Mouse (Mus musculus): ENCODE results near the gene Srrm3. TPM values are rescaled to one million over a fixed set of nuclear protein-coding genes. Genes with fewer than 3 reads are reported as not detected.

Gene Srrm3
- polyA plus RNA-seq, 1 experiment from 2014 or later: 0.19 TPM

DNA sequence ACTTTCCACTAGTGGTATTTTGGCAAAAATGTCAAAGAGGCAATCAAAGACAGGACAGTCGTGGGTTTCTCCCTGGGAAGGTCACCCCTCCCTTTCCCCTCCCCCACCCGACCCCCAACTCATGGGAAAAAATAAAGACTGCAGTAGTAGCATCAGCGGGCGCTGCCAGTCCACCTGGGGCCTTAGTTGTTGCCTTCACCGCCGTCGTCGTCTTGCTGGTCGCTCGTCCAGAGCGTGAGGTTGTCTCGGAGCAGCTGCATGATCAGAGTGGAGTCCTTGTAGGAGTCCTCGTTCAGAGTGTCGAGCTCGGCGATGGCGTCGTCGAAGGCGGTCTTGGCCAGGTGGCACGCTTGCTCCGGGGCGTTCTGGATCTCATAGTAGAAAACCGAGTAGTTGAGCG lies 104.1 kb downstream of the Srrm3 start:
- Histone ChIP-seq H3K4me3 (no peak overlapping the region), H3K36me3 (peaks cover 85% of the 10 kb centered on the region), H3K27me3 (no peaks in the 10 kb centered on the region), H3K4me2 (replicated peaks) (no peak overlapping the region), H3K27ac (no peak overlapping the region), H3K9me3 (no peaks in the 10 kb centered on the region), H3K9ac (no peak overlapping the region), H3K4me1 (peaks cover 3% of the 10 kb centered on the region; the same call in 1 of the 2 replicates)
- 90% methylated on average over 25 of the region's 25 CpGs for WGBS
- ATAC-seq (ENCODE audit: low FRiP score, low read depth): no peak

DNA sequence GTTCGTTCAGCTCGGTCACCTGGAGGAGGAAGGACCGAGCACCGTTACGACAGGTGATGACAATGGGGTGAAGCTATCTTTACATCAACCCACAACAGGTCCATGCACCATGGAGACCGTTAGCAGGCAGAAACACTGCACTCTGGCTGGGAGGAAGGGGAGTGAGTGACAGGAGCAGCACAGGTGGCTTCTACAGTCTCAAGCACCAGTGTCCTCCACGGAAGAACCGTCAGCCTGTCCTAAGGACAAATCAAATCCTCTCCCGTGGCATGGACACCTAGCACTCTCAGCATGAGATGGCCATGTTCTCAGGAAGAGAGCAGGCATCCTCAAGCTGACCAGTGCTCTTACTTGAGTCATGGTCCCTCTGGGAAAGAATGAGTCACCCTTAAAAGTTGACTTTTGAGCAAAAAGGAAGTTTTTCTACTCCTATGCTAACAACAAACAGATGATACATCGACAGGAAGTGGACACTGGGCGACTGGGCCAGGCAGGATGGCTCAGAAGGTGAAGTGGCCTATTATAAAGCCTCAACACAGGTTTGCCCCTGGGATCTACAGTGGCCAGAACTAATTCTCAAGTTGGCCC lies 105.0 kb downstream of the Srrm3 start:
- Histone ChIP-seq H3K27ac (no peak overlapping the region), H3K9ac (no peak overlapping the region), H3K4me1 (no peaks in the 10 kb centered on the region; the same call in 1 of the 2 replicates), H3K36me3 (peaks cover 90% of the 10 kb centered on the region), H3K4me3 (no peak overlapping the region), H3K9me3 (no peaks in the 10 kb centered on the region), H3K4me2 (replicated peaks) (no peak overlapping the region), H3K27me3 (no peaks in the 10 kb centered on the region)
- no peak for ATAC-seq (ENCODE audit: low FRiP score, low read depth)
- WGBS: 87% methylated on average over 11 of the region's 11 CpGs

DNA sequence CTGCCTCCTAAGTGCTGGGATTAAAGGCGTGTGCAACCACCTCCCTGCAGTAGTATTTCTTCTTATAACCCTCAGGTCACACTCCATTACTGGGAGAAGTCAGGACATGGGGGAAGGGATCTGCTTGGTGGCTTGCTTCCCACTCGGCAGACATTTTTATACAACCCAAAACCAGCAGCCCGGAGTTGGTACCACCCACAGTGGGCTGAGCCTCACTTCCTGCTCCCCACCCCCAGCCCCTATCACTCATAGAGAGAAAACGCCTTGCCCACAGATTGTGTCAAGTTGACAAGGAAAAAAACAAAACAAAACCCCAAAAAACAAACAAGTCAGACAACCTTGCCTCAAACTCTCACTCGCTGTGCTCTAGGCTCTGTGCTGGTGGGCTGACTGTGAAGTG lies 106.5 kb downstream of the Srrm3 start:
- 84% methylated on average over 5 of the region's 5 CpGs for WGBS
- H3K27me3 ChIP-seq: no peaks in the 10 kb centered on the region
- no peak overlapping the region for H3K9ac ChIP-seq
- H3K36me3 ChIP-seq: peaks cover 90% of the 10 kb centered on the region
- no peak overlapping the region for H3K4me2 ChIP-seq (replicated peaks)
- no peaks in the 10 kb centered on the region for H3K9me3 ChIP-seq
- no peaks in the 10 kb centered on the region; the same call in 1 of the 2 replicates for H3K4me1 ChIP-seq
- no peak overlapping the region for H3K27ac ChIP-seq
- ATAC-seq (ENCODE audit: low FRiP score, low read depth): no peak
- H3K4me3 ChIP-seq: no peak overlapping the region

DNA sequence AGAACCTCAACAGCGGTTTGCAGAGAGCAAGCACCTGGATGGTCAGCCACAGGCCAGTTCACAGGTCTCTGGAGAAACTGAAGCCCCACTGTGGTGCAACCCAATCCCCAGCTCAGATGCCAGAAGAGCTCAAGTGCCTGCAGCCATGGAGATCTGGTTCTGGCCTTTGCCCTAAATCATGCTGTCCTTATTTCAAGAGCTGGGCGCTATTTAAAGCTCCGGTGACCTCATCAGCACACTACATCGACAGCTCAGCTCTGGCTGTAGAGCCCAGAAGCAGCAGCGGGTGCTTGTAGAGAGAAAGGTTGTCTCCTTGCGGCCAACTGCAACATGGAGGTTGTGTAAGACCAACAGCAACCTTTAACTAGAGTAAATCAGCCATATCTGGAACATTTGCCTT lies 107.5 kb downstream of the Srrm3 start:
- Histone ChIP-seq H3K9me3 (no peaks in the 10 kb centered on the region), H3K4me1 (no peaks in the 10 kb centered on the region; the same call in 1 of the 2 replicates), H3K27me3 (no peaks in the 10 kb centered on the region), H3K4me2 (replicated peaks) (no peak overlapping the region), H3K4me3 (no peak overlapping the region), H3K27ac (no peak overlapping the region), H3K9ac (no peak overlapping the region), H3K36me3 (peaks cover 92% of the 10 kb centered on the region)
- no peak for ATAC-seq (ENCODE audit: low FRiP score, low read depth)
- WGBS: 90% methylated on average over 6 of the region's 6 CpGs

DNA sequence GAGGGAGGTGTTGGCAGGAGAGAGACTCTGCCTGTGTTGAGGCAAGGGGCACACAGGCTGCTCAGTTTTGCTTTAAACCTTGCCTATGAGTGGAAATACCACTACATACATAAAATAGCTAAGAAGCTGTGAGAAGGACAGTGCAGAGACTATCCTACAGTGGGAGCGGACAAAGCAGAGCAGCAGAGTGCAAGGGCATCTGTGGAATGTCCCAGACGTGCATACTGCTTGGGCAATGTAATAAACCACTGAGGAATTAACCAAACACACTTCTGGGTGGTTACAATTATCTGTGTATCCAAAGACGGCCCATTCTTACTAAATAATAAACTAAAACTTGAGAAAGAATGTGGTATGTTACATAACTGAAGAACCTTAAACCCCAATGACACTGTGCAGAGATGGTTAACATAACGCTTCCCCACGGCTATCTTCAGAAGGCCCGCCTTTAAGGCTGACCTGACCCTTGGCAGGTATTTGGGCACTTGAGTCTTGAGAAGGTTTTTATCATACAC lies 109.4 kb downstream of the Srrm3 start:
- Histone ChIP-seq H3K4me1 (no peaks in the 10 kb centered on the region; the same call in 1 of the 2 replicates), H3K36me3 (peaks cover 92% of the 10 kb centered on the region), H3K4me2 (replicated peaks) (no peak overlapping the region), H3K4me3 (no peak overlapping the region), H3K27me3 (no peaks in the 10 kb centered on the region), H3K9me3 (no peaks in the 10 kb centered on the region), H3K27ac (no peak overlapping the region), H3K9ac (no peak overlapping the region)
- ATAC-seq (ENCODE audit: low FRiP score, low read depth): no peak
- WGBS: 82% methylated on average over 6 of the region's 6 CpGs

DNA sequence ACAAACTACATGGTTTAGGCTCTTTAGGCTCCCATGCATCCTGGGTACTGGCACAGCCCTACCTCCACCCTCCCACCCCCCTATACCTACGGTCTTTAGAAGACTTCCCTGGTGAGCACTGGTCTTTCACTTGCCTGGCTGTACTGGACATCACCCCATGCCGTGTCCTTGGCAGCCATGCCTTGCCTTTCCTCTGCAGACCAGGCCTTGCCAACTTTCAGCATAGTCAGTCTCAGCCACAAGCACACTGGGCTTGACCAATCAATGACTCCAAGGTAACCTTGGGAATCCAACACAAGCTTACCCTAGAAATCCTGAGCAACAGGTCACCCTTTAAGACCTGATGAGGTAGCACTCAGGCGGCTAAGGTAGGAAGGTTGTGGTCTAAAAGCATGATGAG lies 109.9 kb downstream of the Srrm3 start:
- Histone ChIP-seq H3K4me1 (no peaks in the 10 kb centered on the region; the same call in 1 of the 2 replicates), H3K9me3 (no peaks in the 10 kb centered on the region), H3K27ac (no peak overlapping the region), H3K4me3 (no peak overlapping the region), H3K9ac (no peak overlapping the region; the same call in 1 of the 2 replicates), H3K4me2 (replicated peaks) (no peak overlapping the region), H3K27me3 (no peaks in the 10 kb centered on the region), H3K36me3 (peaks cover 92% of the 10 kb centered on the region)
- WGBS: 97% methylated on average over 3 of the region's 3 CpGs
- no peak for ATAC-seq (ENCODE audit: low FRiP score, low read depth)

DNA sequence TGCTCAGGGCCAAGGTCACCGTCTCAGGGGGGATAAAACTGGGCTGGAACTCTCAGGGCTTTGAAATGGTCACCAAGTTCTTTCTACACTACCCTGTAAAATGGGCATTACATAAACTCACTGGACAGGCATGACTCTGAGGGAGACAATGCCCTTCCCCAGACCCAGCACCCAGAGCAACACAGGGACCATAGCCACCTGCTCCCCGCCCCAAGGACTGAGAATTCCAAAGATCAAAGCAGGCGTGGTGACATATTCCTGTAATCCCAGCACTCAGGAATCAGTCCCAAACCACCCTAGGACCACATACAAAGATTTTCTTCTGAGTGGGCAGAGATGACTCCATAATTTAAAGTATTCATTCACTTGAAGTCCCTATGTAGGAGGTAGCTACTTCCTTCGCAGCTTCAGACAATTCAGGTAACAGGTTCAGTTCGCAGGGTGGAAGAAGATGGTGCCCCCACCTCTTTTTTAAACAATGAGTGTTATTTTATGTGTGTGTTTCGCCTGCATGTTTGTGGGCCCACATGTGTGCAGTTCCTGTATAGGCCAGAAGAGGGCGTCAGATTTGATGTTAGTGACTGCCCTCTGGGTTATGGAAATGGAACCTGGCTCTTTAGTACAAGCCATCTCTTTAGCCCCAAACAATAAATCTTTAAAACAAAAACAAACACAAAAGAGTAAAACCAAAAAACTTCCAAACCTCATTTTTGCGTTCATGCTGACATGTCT lies 110.8 kb downstream of the Srrm3 start:
- H3K4me2 ChIP-seq (replicated peaks): no peak overlapping the region
- no peaks in the 10 kb centered on the region; the same call in 1 of the 2 replicates for H3K4me1 ChIP-seq
- H3K9me3 ChIP-seq: no peaks in the 10 kb centered on the region
- no peaks in the 10 kb centered on the region for H3K27me3 ChIP-seq
- H3K27ac ChIP-seq: no peak overlapping the region
- H3K4me3 ChIP-seq: no peak overlapping the region
- no peak for ATAC-seq (ENCODE audit: low FRiP score, low read depth)
- WGBS: 94% methylated on average over 8 of the region's 8 CpGs
- peaks cover 94% of the 10 kb centered on the region for H3K36me3 ChIP-seq
- no peak overlapping the region for H3K9ac ChIP-seq

DNA sequence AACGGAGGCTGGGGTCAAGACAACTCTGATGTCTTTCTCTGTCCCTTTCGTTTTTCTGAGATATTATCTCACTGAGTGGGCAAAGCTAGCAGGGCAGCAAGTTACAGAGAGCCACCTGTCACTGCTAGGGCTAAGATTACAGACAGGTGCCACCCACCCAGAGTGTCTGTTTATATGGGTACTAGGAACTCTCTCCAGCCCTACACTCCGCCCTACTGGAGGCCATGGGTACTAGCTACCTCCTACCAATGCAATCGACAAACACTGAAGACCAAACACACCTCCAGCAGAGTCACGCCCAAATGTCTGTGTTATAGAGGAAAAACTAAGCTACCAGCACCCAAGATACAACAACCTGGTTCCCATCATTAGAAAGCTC lies 111.4 kb downstream of the Srrm3 start:
- Histone ChIP-seq H3K27ac (no peak overlapping the region), H3K36me3 (peaks cover 95% of the 10 kb centered on the region), H3K9me3 (no peaks in the 10 kb centered on the region), H3K9ac (no peak overlapping the region), H3K4me1 (no peaks in the 10 kb centered on the region; the same call in 1 of the 2 replicates), H3K27me3 (no peaks in the 10 kb centered on the region), H3K4me2 (replicated peaks) (no peak overlapping the region), H3K4me3 (no peak overlapping the region)
- WGBS: 93% methylated on average over 5 of the region's 5 CpGs
- no peak for ATAC-seq (ENCODE audit: low FRiP score, low read depth)

DNA sequence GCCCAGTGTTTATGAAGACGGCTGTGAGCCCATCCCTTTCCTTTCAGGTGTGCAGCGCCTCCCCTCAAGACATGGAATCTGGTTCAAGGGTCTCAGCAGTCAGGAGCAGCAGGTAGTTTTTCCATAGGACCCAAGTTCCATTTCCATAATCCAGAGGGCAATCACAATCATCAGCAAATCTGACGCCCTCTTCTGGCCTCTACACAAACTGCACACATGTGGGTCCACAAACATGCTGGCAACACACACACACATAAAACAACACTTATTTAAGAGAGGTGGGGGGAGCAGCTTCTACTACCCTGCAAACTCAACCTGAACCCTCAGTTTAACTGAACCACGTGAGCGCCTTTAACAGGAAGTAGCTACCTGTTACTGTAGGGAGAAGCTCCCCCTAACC lies 111.9 kb downstream of the Srrm3 start:
- H3K4me1 ChIP-seq: no peaks in the 10 kb centered on the region; the same call in 1 of the 2 replicates
- 94% methylated on average over 5 of the region's 5 CpGs for WGBS
- H3K4me2 ChIP-seq (replicated peaks): no peak overlapping the region
- no peak for ATAC-seq (ENCODE audit: low FRiP score, low read depth)
- H3K36me3 ChIP-seq: peaks cover 94% of the 10 kb centered on the region
- H3K9ac ChIP-seq: no peak overlapping the region
- no peak overlapping the region for H3K4me3 ChIP-seq
- H3K27me3 ChIP-seq: no peaks in the 10 kb centered on the region
- no peaks in the 10 kb centered on the region for H3K9me3 ChIP-seq
- H3K27ac ChIP-seq: no peak overlapping the region

DNA sequence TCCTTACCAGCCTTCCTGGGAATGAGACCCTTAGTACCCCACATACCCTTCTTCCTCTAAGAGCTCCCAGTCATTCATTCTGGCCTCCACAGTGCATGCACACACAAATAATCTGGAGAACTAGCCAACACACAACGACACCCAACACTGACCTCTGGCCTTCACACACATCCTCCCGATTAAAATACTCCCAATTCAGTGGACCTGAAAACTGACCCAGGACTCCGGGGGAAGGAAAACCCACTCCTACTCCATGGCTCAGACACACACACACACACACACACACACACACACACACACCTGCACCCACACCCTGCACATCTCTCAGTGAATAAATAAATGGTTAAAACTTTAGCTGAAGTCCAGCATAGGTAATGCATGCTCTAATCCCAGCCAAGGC lies 113.2 kb downstream of the Srrm3 start:
- 87% methylated on average over 3 of the region's 3 CpGs for WGBS
- Histone ChIP-seq H3K9me3 (no peaks in the 10 kb centered on the region), H3K9ac (no peak overlapping the region), H3K27ac (no peak overlapping the region), H3K36me3 (peaks cover 87% of the 10 kb centered on the region), H3K4me1 (no peaks in the 10 kb centered on the region), H3K4me2 (replicated peaks) (no peak overlapping the region), H3K27me3 (no peaks in the 10 kb centered on the region), H3K4me3 (no peak overlapping the region)
- no peak for ATAC-seq (ENCODE audit: low FRiP score, low read depth)

DNA sequence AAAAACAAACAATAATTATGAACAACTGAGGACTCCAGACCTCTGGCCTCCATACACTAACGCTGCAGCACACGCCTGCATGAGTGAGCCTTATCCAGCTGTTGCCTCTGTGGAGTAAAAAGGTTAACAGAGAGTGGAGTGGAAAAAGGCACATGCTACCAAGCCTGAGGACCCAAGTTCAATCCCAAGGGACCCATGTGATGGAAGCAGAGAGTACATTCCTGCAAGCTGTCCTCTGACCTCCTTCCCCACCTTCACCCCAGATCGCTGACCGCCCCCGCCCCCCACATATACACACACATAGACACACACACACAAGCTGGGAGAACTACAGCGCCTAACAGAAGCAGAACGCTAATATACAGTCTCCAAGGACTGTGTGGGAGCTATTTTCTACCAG lies 117.2 kb downstream of the Srrm3 start:
- H3K4me3 ChIP-seq: no peak overlapping the region
- H3K27ac ChIP-seq: no peak overlapping the region
- no peak overlapping the region for H3K9ac ChIP-seq
- no peaks in the 10 kb centered on the region for H3K27me3 ChIP-seq
- peaks cover 88% of the 10 kb centered on the region for H3K36me3 ChIP-seq
- no peaks in the 10 kb centered on the region for H3K9me3 ChIP-seq
- H3K4me2 ChIP-seq (replicated peaks): no peak overlapping the region
- 96% methylated on average over 7 of the region's 7 CpGs for WGBS
- no peaks in the 10 kb centered on the region for H3K4me1 ChIP-seq
- no peak for ATAC-seq (ENCODE audit: low FRiP score, low read depth)
